Mouse (Mus musculus) layer of hippocampus, adult 8-10 months (tissue): ENCODE measurements at regions not wholly inside any gene's neighbourhood (a gene's known extent, or its start where the extent isn't known, plus 50 kb on each side); places are given as distances from the start of the nearest gene placed in this dataset.
"Not testable (repeated sequence)": the region's sequence is repeated elsewhere in the genome, so short reads cannot be mapped to it uniquely, and the experiment has no call there.

Experiments used
- DNase-seq, 2 experiments: peaks; one replicate each; pipeline ENCODE4 v3.0.0; 2022; ENCODE audit warnings: low spot score in 2 of 2

DNA sequence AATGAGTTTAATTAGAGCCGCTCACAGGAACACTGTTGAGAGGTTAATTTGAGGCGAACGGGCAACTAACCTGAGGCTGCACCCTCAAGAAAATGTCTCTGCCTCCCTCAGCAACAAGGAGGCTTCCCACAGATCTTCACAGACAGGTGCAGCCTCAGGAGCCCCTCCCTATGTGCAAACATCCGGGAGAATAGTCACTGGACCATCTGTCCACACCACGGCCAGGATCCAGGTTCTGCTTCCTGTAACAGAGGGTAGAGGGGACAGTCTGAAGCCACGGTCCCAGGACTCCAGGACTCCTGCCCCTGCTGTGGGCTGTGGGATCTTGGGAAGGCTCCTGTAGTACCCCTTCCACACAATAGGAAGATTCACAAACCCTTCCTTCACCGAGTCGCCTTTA lies 134.1 kb upstream of the Gadl1 start:
- DNase-seq, result no peak

DNA sequence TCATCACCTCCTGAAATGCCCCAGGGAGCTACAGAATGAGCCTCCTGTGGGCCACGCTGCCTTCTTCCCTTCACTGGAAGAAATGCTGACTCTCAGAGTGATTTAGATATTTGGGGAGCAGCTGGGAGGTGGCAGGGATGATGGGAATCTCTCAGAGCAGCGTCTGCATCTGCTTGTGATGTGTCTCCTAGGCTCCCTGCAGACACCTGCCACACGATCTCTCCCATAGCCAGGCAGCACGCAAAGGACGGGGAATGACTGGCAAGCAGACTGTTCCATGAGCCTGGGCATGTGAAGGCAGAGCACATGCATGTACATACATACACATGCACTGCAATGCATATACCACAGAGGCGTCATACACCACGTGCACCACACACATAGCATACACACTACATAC lies 133.4 kb upstream of the Gadl1 start:
- DNase-seq, result peak in 1 of 2 experiments; percentile 7

DNA sequence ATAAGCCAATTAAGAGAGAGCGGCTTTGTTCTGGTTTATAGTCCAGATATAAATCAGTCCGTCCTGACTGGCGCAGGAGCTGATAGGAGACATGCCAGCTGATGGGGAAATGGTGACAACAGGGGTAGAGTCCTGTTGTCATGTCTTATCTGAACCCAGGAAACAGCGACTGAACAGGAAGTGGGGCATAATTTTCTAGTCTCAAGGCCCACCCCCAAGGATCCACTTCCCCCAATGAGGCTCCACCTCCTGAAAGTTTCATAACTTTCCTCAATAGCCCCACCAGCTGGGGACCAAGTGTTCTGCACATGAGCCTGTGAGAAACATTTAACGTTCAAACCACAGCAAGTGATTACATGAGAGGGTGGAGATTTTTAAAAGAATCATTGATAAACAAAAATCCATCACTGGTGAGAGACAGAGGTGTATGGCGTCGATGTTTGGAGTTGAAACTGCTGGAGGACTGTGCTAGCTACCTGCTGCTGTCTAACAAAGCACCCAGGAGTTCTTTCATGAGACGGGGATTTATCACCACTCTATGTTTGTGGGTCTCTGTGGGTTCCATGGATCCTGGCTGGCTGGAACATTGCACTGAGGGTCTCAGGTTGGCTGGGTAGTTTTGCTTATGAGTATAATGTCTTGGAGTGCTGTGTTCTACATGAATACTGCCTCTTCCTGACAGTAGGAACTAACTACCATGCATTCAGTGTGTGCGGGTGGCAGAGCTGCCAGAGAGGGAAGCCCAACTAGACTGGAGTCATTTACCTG lies 132.0 kb upstream of the Gadl1 start:
- no peak for DNase-seq

DNA sequence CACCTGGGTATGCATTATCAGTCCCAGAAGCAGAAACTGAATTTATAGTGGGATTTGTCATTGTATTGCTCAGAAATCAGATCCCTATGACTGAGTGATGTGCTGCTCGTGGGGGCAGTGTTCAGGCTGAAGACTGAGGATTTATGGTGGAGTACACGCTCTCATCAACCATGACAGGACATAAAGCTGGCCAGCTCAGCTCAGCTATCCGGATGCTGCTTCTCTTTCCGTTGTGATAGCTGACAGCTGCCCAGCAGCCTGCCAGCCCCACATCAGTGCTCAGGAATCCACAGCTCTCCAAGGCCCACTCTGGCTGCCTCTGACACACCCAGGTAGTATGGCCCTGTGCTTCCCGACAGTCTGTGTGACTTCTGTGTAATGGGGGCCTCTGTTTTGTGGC lies 130.4 kb upstream of the Gadl1 start:
- DNase-seq, result no peak

DNA sequence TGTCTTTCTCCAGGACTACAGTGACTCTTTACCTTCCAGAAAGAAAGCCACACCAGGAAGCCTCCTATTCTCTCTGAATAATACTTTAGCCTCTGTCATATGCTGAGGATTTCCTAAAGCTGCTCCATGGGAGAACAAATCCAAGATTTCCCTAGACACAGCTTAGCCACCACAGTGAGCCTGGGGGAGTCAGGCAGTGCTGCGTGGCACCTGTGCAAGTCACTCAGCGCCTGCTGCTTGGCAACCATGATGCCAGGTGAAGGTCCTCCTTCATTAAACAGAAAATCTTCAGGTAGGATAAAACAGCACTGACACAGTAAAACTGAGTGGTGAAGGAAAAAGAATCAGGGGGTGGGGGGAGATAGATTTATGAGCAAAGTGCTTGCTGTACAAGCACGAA lies 109.9 kb upstream of the Gadl1 start:
- no peak for DNase-seq

DNA sequence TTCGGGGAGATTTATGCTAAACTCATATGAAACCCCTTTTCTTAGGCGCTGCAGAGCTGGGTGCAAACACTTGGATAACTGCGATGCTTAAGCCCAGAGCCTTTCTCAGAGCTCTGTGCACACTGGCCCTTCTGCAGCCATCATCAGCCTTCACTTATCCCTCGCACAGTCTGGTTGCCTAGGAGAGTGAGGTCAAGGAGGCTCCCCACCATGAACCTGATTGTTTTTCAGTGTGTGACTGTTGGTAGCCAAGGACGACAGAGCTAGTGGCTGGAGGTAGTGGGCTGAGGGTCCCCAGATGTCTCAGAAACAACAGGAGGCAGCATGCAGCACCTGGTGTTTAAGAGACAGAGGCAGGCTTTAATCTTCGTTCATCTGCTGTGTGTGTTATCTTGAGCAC lies 108.6 kb upstream of the Gadl1 start:
- no peak for DNase-seq

DNA sequence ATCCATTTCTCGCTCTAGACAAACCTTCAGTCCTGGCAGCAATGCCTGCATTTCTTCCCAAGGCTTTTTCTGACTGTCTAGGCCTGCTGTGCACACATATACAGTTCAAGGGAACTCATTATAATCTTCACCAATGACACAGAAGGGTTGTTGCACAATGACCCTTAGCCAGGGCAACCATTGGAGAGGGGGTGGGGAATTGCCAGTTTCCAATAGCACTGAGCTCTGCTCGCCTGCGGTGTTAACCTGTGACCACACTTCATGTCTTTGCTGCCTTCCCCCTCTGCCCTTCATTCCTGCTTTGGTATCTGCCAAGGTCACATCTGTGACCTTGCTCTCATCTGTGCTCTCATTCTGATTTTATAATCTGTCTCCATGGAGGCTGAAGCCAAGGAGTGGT lies 106.2 kb upstream of the Gadl1 start:
- no peak for DNase-seq

DNA sequence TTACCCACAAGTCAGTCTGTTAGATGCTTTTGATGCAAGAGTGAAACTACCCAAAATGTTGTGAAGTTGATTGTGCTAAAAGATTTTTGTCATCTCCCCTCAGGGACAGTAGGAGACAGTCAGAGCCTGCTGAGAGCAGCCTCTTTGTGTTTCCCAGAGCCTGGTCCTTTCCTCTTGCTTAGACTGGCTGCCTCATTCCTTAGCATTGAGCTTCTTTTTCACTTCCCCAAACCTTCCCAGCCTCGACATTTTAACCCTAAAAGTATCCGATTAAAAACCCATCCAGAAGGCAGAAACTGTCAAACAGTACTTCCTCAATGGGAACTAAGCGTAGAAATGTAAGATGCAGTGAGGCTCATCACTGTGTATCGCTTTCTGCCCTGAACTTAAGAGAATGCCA lies 104.0 kb upstream of the Gadl1 start:
- no peak for DNase-seq

DNA sequence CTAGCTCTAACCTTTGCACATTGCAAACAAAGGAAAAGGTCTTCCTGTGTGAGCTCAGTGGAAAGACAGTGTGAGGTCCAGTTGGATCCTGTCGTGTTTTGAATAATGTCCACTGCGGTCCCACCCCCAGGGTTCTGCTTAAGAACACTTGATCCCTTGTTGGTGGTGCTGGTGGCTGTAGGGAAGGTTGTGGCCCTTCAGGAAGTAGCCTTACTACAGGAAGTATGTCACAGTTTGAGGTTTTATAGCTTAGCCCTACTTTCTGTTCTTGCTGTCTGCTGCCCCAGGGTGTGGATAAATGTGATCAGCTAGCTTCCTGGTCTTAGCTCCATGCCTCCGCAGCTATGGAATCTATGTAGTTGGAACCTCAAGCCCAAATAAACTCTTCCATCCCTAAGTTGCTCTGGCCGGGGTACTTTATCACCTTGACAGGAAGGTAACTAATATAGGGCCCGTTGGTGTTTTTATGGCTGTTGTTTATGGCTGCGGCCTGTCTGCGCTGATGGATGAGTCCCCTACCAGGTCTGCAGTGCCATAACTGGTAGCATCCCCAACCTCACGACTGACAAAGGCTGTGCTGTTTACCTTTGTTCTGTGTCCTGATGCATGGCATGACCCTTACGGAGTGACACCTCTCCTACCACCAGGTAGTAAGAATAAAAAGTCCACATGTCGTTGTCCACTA lies 103.1 kb upstream of the Gadl1 start:
- no peak for DNase-seq

DNA sequence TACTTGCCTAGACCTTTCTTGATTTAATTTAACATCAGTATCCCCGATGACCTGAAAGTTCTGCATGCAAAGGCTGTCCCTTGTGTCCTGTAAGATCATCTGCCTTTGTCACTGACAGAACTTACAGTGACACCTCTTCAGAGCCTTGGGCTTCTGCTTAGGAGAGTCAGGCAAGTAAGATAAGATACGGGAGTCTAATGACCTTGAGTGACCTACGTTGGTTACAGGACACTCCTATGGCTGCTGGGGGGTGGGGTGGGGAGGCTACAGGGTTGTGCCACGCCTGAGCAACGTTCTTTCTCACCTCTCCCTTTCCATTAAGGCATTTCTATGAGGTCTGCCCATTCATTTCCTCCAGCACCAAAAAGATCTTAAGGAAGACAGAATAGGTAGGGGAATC lies 69.1 kb upstream of the Gadl1 start:
- DNase-seq, result no peak

DNA sequence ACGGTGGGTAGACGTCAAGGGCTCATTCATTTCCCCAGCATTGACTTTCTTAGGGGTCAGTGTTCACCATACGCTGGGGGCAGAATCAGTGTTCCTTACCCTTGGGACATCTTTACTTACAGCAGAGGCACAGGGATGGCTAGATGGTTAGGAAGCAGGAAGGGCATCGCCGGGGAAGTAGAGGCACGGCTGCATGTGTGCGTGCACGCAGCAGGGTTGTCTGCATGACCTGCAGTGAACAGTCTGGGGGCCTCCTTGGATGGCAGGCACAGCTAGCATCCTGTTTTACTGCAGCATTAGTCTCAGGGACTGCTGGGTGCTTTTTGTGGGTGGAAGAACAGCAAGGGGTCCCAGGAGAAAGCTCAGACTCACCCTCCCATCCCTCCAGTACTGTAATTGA lies 68.5 kb upstream of the Gadl1 start:
- no peak for DNase-seq

DNA sequence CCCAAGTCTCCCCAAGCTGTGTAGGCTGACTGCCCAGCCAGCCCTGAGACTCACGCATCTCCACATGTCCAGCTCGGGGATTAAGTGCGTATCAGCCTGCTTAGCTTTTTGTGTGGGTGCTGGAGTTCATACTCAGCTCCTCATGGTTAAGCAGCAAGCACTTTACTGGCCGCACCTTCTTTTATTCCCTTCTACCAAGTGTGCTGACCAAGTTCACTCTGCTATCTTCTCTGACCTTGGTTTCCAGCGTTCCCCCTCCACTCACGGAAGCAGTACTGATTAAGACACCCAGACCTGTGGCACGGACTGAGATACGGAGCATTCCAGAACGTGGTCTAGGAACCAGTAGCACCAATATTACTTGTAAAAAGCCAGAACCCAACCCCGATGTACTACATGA lies 67.6 kb upstream of the Gadl1 start:
- DNase-seq, result no peak

DNA sequence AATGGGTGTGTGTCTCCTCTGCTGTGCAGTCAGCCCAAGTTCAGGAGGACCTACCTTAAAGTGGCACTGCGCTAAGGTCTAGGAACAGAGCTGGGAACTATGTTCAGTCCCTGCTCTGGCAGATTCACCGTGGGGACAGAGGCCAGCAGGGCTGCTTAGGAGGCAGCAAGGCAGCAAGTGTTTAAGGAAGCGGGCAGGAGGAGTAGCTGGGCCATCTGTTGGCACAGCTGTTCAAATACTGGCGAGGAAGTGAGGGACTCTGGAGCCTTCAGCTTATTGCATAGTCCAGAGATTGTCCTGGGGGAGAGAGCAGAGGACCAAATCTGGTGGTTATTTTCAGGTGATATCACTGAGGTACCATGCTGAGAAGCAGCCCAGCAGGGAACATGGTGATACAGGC lies 64.9 kb upstream of the Gadl1 start:
- DNase-seq, result no peak

DNA sequence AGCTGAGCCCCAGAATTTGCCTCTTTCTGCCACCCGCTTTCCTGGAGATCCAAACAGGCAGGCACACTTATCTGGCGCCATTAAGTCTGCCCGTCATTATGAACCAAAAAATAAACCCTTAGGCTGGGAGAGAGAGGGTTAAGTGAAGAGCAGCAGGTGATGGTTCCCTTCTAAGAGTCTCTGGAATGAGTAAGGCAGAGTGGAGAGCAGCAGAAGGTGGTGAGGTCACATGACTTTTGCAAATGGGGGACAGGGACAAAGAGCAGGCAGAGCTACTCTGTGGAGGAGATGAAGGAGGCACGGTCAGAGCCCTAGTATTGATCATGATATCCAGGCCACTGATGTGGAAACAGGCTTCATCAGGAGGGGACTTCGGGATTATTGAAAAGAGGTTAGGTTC lies 64.2 kb upstream of the Gadl1 start:
- no peak for DNase-seq

DNA sequence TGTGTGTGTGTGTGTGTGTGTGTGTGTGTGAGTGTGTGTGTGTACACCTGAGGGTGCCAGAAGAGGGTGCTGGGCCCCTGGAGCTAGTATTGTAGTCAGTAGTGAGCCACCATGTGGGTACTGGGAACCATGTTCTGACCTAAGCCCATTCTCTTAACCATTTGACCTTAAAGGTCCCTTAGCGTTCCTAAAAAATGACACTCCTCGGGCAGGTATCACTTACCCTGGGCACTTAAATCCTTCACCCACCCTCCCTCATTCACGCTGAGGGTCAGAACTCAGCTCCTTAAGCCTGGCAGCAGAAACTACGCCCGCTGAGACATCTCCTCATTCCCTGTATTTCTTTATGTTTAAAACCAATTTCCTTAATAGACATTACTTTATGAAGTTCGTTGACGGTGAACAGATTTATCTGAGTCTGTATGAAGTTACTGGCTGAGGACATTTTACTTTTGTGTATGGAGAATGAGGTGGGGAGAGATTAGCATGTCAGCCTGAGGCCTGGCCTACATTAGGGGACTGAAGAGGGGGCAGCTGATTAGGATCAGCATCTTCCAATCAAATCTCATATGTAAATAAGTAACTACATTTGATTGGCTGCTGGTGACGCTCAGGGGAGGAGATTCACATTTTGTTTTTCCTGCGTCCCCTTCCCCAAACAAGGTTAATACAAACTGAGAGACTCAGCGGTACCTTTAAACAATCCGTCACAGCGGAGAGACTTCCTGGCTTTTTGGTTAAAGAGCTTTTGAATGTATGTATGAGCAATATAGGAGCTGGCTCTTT lies 61.8 kb upstream of the Gadl1 start:
- DNase-seq, result no peak

DNA sequence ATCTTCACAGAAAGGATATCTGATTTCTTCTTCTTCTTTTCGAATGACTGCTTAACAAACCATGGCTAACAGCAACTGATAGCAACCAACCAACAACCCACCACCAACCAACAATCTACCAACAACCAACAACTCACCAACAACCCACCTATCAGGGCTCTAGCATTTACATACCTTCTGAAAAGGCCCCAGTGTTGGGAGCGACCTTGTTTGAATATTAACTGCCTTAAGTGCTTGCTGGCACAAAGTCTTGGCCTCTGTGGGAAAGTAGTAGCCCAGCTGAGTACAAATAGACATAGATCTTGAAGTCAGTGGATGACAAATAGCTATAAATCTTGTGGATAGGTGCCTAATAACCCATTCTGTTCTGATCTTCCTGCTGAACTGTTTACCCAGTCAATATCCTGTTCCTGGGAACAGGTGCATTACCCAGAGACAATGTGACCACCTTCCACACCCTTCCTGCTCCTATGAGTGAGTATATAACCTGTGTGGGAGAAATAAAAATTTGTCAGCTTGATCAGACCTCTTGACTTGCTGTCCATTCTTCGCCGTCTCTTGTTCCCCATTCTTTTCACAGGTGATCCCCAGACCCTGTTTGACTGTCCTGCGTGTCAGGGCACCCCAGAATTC lies 55.9 kb upstream of the Gadl1 start:
- not testable (repeated sequence) for DNase-seq

DNA sequence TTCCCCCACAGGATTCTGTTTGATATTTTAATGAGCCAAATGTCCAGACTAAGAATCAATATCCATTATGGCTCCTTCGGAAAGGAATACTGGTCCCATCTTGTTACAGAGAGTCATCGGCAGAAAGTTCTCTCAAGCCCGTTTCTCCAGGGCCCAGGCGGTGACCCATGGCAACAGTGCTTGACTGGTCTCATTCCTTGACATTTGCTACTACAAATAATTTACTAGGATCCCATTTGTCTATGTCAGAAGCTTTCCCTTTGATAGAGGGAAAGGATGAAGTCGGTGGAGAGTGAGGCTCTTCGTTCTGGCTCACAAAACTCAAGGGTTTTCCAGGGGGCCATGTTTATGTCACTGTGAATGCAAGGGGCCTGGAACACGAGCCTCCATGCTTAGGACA lies 52.0 kb upstream of the Gadl1 start:
- DNase-seq, result no peak

DNA sequence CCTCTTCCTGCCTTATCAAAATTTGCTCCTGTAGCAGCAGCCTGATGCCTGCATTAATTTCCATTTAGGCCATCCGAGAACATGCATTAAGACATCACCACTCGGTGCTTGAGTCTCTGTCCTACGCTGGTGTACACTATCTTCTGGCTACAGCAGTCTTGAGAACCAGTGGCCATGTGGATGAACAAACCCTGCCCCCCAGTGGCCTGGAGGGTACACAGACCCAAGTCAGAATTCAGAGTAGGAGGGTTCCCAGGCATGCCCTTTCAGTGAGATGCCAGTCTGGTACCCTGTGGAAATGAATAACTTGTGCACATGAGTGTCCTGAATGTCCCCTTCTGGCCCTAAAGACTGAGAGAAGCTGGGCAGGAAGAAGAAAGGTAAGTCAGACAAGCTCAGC lies 50.4 kb upstream of the Gadl1 start:
- peak in 1 of 2 experiments; percentile 14 for DNase-seq
